Mouse (Mus musculus): Measurements from ENCODE around the gene Tbc1d20.
A peak's percentile ranks its signal among the peaks of the same experiment; 100 is the strongest.

The Tbc1d20 gene

GRCm38 (mm10) chr2:152326157-152326556 lies 32.5 kb downstream of the Tbc1d20 start:
- no peak for DNase-seq (ENCODE audit: low spot score in 2 of 2)

GRCm38 (mm10) chr2:152326654-152327053 lies 33.0 kb downstream of the Tbc1d20 start:
- no peak for DNase-seq (ENCODE audit: low spot score in 2 of 2)

GRCm38 (mm10) chr2:152327980-152328379 lies 34.4 kb downstream of the Tbc1d20 start:
- no peak for DNase-seq (ENCODE audit: low spot score in 2 of 2)

GRCm38 (mm10) chr2:152330858-152331423 lies 37.3 kb downstream of the Tbc1d20 start:
- no peak for DNase-seq (ENCODE audit: low spot score in 2 of 2)

- peak; percentile 79 to 83 for DNase-seq (ENCODE audit: low spot score in 2 of 2)
These were observed 38.6 kb downstream of the Tbc1d20 start, which contains the start of gene Rbck1 for GRCm38 (mm10) chr2:152332101-152332825. Rbck1 (minus strand) TSS chr2:152332653.

GRCm38 (mm10) chr2:152333345-152334006 lies 39.8 kb downstream of the Tbc1d20 start:
- DNase-seq (ENCODE audit: low spot score in 2 of 2): no peak

GRCm38 (mm10) chr2:152335289-152335820 lies 41.7 kb downstream of the Tbc1d20 start:
- DNase-seq (ENCODE audit: low spot score in 2 of 2): no peak

- no peak for DNase-seq (ENCODE audit: low spot score in 2 of 2)
These were observed 43.2 kb downstream of the Tbc1d20 start for GRCm38 (mm10) chr2:152336856-152337255.

GRCm38 (mm10) chr2:152337591-152338212 lies 44.1 kb downstream of the Tbc1d20 start:
- no peak for DNase-seq (ENCODE audit: low spot score in 2 of 2)

- no peak for DNase-seq (ENCODE audit: low spot score in 2 of 2)
These were observed 44.7 kb downstream of the Tbc1d20 start for GRCm38 (mm10) chr2:152338319-152338718.

GRCm38 (mm10) chr2:152339631-152340179 lies 46.1 kb downstream of the Tbc1d20 start:
- DNase-seq (ENCODE audit: low spot score in 2 of 2): no peak

- peak; percentile 46 to 50 for DNase-seq (ENCODE audit: low spot score in 2 of 2)
These were observed 49.9 kb downstream of the Tbc1d20 start, which contains the start of gene Trib3 for GRCm38 (mm10) chr2:152343329-152344213. Trib3 (minus strand) TSS chr2:152344032.

GRCm38 (mm10) chr2:152344361-152344760 lies 50.7 kb downstream of the Tbc1d20 start:
- no peak for DNase-seq (ENCODE audit: low spot score in 2 of 2)

- no peak for DNase-seq (ENCODE audit: low spot score in 2 of 2)
These were observed 51.3 kb downstream of the Tbc1d20 start for GRCm38 (mm10) chr2:152344909-152345308.

GRCm38 (mm10) chr2:152345393-152345792 lies 51.8 kb downstream of the Tbc1d20 start:
- DNase-seq (ENCODE audit: low spot score in 2 of 2): no peak

GRCm38 (mm10) chr2:152346776-152347465 lies 53.3 kb downstream of the Tbc1d20 start:
- no peak for DNase-seq (ENCODE audit: low spot score in 2 of 2)

- no peak for DNase-seq (ENCODE audit: low spot score in 2 of 2)
These were observed 54.1 kb downstream of the Tbc1d20 start for GRCm38 (mm10) chr2:152347722-152348121.

GRCm38 (mm10) chr2:152349205-152349604 lies 55.6 kb downstream of the Tbc1d20 start:
- no peak for DNase-seq (ENCODE audit: low spot score in 2 of 2)

GRCm38 (mm10) chr2:152349842-152350540 lies 56.4 kb downstream of the Tbc1d20 start:
- DNase-seq (ENCODE audit: low spot score in 2 of 2): peak in 1 of 2 experiments; percentile 18

All from right cerebral cortex, postnatal 36 days (tissue).